Mouse (Mus musculus) hindbrain, embryonic 11.5 days (tissue): ENCODE data around the gene Src. TPM values are rescaled to one million over a fixed set of nuclear protein-coding genes. Genes with fewer than 3 reads are reported as not detected.
"Not testable (repeated sequence)": the region's sequence is repeated elsewhere in the genome, so short reads cannot be mapped to it uniquely, and the experiment has no call there.

Experiments used
- ATAC-seq: fragments of 200-750 bp; cut with Nextera tagmentation; 2 replicates; pipeline ENCODE4 v1.8.0; 2017; ENCODE audit warnings: mild to moderate bottlenecking, moderate TSS enrichment, moderate library complexity; ENCODE audit not compliant: low FRiP score
- DNase-seq: peaks from one replicate; pipeline ENCODE4 v3.0.0-alpha.2; 2015; ENCODE audit warnings: low spot score
- H3K27ac ChIP-seq: fragments of 300-500 bp; sonication (generic); 2 replicates; pipeline ENCODE4 v1.5.1; 2014; ENCODE audit warnings: mild to moderate bottlenecking, low read depth, low read length
- H3K27me3 ChIP-seq: fragments of 300-500 bp; sonication (generic); 2 replicates; pipeline ENCODE4 v1.6.1; 2014; ENCODE audit warnings: mild to moderate bottlenecking, low read length, moderate library complexity, mixed read lengths; ENCODE audit not compliant: control insufficient read depth, insufficient read depth
- H3K36me3 ChIP-seq: fragments of 300-500 bp; sonication (generic); 2 replicates; pipeline ENCODE4 v1.6.1; 2014; ENCODE audit warnings: mild to moderate bottlenecking, low read length, moderate library complexity, mixed read lengths; ENCODE audit not compliant: control insufficient read depth, insufficient read depth
- H3K4me1 ChIP-seq: fragments of 300-500 bp; sonication (generic); replicated peaks from 2 replicates; pipeline ENCODE4 v1.6.1; 2014; ENCODE audit warnings: low read length, mixed read lengths; ENCODE audit not compliant: control insufficient read depth, insufficient read depth
- H3K4me2 ChIP-seq: fragments of 300-500 bp; sonication (generic); replicated peaks from 2 replicates; pipeline ENCODE4 v1.6.1; 2014; ENCODE audit warnings: mild to moderate bottlenecking, low read depth, low read length
- H3K4me3 ChIP-seq: fragments of 300-500 bp; sonication (generic); 2 replicates; pipeline ENCODE4 v1.5.1; 2014; ENCODE audit warnings: low read depth, low read length
- H3K9ac ChIP-seq: fragments of 300-500 bp; sonication (generic); 2 replicates; pipeline ENCODE4 v1.6.1; 2014; ENCODE audit warnings: low read depth, low read length
- H3K9me3 ChIP-seq: fragments of 300-500 bp; sonication (generic); 2 replicates; pipeline ENCODE4 v1.6.1; 2016; ENCODE audit warnings: low read length; ENCODE audit not compliant: control insufficient read depth
- WGBS: fragments of 180-500 bp; shearing (Covaris S2); extraction: QIAGEN DNeasy Blood & Tissue Kit; methylation state at CpG from one replicate; pipeline ENCODE4 v1.1.7; 2014; 5-methylcytosine and 5-hydroxymethylcytosine counted together
- polyA plus RNA-seq: library from polyadenylated mRNA; unstranded; fragments of >200 nt; fragmentation: Nextera tagmentation; extraction: Ambion mirVana; gene quantifications from 2 replicates; pipeline ENCODE4 v1.2.1, GENCODE M21; 2014

Gene Src
- polyA plus RNA-seq, 1 experiment from 2014 or later: 14.4 TPM

DNA sequence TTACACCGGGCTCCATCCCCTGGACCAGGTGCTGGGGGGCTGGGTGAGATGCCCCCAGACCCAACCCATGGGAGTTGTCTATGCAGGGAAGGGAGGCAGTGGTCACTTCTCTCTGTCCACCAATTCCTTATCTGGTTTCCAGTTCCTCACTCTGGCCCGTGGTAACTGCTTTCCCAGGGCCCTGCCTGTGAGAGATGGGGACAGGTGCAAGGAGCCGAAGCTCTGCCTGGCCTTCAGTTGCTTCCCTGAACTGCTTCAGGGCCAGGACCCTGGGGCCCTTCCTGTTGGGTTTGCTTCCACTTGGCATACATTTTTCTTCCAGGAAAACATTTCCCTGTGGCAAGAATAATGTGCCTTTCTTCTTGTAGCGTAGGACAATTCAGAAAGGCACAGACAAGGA, 54.2 kb downstream of the Src start:
- Histone ChIP-seq H3K4me1 (peaks cover 39% of the 10 kb centered on the region), H3K27ac (peak overlapping the region; percentile 98; the same call in 1 of the 2 replicates)
- WGBS: 58% methylated on average over 4 of the region's 4 CpGs

DNA sequence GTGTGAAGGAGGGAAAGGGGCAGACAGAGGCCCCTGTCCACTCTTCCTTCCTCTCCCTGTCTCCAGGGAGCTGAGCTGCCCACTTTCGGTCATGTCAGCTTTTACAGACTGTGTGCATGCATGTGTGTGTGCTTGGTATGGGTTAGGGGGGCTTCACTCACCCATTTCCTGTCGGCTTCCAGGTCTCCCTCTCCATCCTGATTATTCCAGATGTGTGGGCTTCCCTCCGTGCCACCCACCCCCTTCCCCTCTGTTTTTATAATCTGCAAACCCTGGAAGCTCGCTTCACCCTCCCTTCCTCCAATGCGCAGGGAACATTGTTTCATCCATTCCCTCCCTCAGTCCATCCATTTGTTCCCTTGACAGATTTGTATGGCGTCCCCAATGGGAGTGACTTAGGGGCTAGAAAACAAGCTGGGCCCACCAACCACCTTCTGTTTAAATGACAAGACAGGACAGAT, 56.1 kb downstream of the Src start:
- ATAC-seq (no peak), DNase-seq (no peak)
- H3K9ac ChIP-seq: peak overlapping the region; percentile 34; the same call in 1 of the 2 replicates
- 0 out of 2 replicates have a peak, but pooled peaks cover 4% of the 10 kb centered on the region for H3K36me3 ChIP-seq
- H3K4me3 ChIP-seq: no peak overlapping the region
- H3K4me1 ChIP-seq: peaks cover 41% of the 10 kb centered on the region
- peak overlapping the region; percentile 98 for H3K27ac ChIP-seq
- 7% methylated on average over 6 of the region's 6 CpGs for WGBS
- no peak overlapping the region for H3K4me2 ChIP-seq
- H3K27me3 ChIP-seq: no peaks in the 10 kb centered on the region
- no peaks in the 10 kb centered on the region for H3K9me3 ChIP-seq

More for the DNA sequence above, 54.2 kb downstream of the Src start:
- Histone ChIP-seq H3K4me2 (no peak overlapping the region), H3K4me3 (no peak overlapping the region), H3K9ac (peak overlapping the region; percentile 52), H3K36me3 (0 out of 2 replicates have a peak, but pooled peaks cover 15% of the 10 kb centered on the region), H3K27me3 (no peaks in the 10 kb centered on the region), H3K9me3 (no peaks in the 10 kb centered on the region)
- ATAC-seq (no peak), DNase-seq (no peak)

DNA sequence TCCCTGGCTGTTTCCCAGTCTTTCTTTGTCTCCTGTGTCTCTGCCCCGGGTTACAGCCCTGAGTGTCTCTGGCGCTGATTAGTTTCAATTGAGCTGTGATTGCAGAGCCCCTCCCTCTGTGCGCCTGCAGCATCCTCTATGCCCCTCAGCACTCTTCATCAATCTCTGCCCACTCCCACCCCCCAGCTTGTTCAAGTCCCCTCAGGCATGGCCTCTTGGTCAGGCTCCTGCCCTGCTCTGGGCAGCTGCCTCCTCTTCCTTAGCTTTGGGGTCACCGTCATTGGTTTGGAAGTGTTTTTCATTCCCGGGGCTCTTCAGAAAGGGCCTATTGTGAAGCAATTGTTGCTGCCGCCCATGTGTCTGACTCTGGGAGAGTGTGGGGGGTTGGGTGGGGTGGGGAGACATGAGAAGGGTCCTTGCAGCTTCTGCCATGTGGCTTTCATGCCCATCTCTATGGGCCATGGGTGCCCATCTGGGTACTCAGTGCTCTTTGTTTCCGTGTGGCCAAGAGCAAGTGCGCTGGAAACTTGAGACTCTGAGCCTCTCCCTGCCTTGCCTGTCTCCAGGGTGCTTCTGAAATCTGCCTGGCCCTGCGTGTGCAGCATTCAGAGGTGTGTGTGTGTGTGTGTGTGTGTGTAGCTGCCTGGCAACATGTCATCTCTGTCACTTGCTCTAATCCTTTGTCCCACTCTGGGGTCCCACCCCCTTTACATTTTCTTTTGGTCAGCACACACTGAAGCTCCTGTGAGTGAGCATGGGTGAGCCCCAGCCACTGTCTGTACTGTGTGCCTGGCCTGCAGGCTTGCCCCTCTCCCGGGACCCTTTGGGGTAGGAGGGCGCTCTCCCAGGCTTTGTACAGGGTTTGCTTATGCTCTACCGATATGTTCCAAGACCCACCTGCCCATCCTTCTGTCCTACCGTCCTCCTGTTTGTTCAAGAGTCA, 57.5 kb downstream of the Src start:
- no peaks in the 10 kb centered on the region for H3K9me3 ChIP-seq
- H3K4me3 ChIP-seq: no peak overlapping the region
- peak overlapping the region; percentile 56 for H3K9ac ChIP-seq
- DNase-seq: peak; percentile 78
- peak; percentile 85 for ATAC-seq
- H3K4me2 ChIP-seq: no peak overlapping the region
- peak overlapping the region; percentile 98 for H3K27ac ChIP-seq
- H3K27me3 ChIP-seq: no peaks in the 10 kb centered on the region
- WGBS: 10% methylated on average over 13 of the region's 13 CpGs
- H3K4me1 ChIP-seq: peaks cover 45% of the 10 kb centered on the region
- H3K36me3 ChIP-seq: no peaks in the 10 kb centered on the region

DNA sequence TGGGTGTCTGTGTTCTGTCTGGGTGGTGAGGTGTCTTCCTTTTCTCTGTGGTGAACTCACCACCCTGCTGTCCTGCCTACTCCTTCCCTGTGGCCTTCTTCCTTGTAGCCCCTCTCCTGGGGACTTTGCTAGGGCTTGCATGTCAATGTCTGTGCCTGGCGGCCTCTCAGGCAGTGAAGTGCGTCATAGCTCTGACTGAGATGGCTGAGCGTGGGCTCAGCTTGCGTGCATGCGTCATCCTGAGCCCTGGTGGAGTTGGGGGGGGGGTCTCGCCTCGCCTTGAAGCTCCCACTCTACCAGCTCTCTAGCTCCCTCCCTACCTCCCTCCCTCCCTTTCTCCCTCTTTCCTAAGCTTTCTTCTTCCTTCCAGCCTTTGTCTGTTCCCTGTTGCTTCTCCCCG, 60.4 kb downstream of the Src start:
- no peaks in the 10 kb centered on the region for H3K9me3 ChIP-seq
- ATAC-seq: no peak
- 65% methylated on average over 8 of the region's 8 CpGs for WGBS
- H3K27ac ChIP-seq: no peak overlapping the region
- peaks cover 47% of the 10 kb centered on the region for H3K4me1 ChIP-seq
- no peak overlapping the region for H3K4me3 ChIP-seq
- H3K27me3 ChIP-seq: no peaks in the 10 kb centered on the region
- DNase-seq: no peak
- no peak overlapping the region for H3K9ac ChIP-seq
- no peaks in the 10 kb centered on the region for H3K36me3 ChIP-seq
- H3K4me2 ChIP-seq: no peak overlapping the region

DNA sequence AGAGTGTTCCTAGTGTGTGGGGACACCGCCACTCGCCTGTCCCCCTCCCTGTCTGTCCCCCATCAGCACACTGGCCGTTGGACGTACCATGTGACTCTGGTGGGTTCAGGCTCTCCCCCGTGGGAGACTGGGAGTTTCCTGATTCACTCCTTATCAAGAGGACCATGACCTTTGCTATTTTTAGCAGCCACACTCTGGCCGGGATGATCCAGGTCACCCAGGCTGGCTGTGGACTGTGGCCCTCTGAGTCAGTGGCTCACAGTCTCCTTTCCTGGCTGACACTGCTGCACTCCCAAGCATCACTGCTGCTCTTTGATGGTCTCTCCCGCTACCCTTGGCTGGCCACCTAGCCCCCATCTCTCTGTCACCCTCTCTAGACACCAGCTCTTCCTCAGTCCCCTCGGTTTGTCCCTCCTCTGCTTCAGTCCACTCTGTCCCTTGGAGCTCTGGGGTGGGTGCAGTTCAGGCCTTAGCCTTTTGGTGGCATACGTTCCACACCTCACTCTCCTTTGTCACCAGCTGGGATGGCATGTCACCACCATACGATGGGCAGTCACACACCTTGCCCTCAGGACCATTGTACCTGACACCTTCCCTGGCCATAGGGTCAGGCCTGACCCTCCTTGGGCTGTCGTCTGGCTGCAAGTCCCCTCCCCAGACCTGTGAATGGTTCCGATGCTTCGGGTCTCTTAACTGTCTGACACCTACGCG, 61.8 kb downstream of the Src start:
- Histone ChIP-seq H3K9me3 (no peaks in the 10 kb centered on the region), H3K36me3 (no peaks in the 10 kb centered on the region), H3K9ac (no peak overlapping the region; the same call in 1 of the 2 replicates), H3K4me1 (peaks cover 33% of the 10 kb centered on the region), H3K27ac (no peak overlapping the region), H3K27me3 (no peaks in the 10 kb centered on the region), H3K4me3 (no peak overlapping the region), H3K4me2 (no peak overlapping the region)
- DNase-seq (peak; percentile 71), ATAC-seq (no peak)
- 52% methylated on average over 15 of the region's 15 CpGs for WGBS

DNA sequence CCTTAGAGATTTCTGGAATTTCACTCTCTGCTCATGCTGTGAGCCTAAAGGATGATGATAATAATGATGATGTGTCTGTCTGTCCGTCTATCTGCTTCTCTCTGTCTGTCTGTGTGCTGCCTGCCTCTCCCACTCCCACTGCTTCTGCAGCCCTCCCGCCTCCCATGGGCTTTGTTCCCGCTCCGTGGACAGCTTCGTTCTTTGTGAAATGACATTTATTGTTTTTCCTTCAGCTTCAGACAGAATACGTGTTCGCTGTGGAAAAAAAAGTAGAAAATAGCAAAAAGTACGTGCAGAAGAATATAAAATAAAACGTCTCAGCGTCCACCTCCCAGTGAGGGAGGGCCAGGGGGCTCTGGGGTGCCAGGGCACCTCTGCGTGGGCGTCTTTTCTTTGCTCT, 64.5 kb downstream of the Src start:
- Histone ChIP-seq H3K9ac (peak overlapping the region; percentile 47), H3K27me3 (no peaks in the 10 kb centered on the region), H3K9me3 (no peaks in the 10 kb centered on the region), H3K36me3 (no peaks in the 10 kb centered on the region), H3K4me1 (peaks cover 25% of the 10 kb centered on the region), H3K27ac (0 out of 2 replicates have a peak overlapping the region, but pooled peaks have one; percentile 24), H3K4me3 (no peak overlapping the region), H3K4me2 (no peak overlapping the region)
- no peak for ATAC-seq
- 28% methylated on average over 12 of the region's 12 CpGs for WGBS
- DNase-seq: no peak

DNA sequence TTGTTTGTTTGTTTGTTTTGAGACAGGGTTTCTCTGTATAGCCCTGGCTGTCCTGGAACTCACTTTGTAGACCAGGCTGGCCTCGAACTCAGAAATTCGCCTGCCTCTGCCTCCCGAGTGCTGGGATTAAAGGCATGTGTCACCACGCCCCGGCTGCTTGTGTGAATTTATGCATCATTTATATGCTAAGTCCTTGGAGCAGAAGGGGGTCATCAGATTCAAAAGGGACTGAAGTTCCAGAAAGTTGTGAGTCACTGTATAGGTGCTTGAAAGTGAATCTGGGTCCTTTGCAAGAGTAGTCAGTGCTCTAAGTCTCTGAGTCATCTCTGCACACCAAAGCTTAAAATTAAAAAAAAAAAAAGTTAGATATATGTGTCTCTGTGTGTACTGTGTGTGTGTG, 68.3 kb downstream of the Src start:
- H3K9me3 ChIP-seq, H3K36me3 ChIP-seq, DNase-seq, H3K27me3 ChIP-seq, ATAC-seq, H3K4me3 ChIP-seq, H3K4me2 ChIP-seq, H3K9ac ChIP-seq: not testable (repeated sequence)
- WGBS: 85% methylated on average over 4 of the region's 5 CpGs
- H3K27ac ChIP-seq: peak overlapping the region; percentile 70; the same call in 1 of the 2 replicates
- H3K4me1 ChIP-seq: peaks cover 23% of the 10 kb centered on the region

DNA sequence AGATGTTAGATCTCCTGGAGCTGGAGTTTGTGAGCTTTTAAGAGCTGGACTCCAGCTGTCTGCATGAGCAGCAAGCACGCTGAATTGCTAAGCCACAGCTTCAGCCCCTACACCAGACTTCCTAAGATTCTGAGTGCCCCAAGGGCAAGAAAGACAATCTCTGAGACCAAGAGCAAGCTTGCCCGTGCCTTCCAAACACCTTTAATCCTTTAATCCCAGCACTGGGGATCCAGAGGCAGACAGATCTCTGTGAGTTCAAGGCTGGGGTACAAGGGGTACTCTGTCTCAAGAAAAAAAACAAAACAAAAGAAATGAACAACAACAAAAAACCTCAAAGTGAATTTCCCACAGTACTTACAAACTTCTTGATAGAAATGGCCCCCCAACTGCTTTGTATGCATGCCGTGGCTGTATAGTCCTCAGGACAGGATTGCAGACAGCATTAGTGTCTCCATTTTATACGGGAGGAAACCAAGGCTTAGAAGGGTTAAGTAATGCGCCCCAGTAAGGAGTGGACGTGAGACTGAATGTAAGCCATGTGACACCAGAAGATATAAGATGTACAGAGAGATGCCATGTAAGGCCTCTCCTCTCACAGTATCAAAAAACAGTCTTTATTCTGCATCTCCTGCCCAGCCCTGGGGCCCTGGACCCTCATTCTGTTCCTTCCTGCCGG, 68.9 kb downstream of the Src start:
- peak overlapping the region; percentile 70 for H3K27ac ChIP-seq
- H3K9me3 ChIP-seq: no peaks in the 10 kb centered on the region
- WGBS: 47% methylated on average over 7 of the region's 7 CpGs
- H3K4me3 ChIP-seq: no peak overlapping the region
- ATAC-seq (peak; percentile 26), DNase-seq (peak; percentile 6)
- peaks cover 18% of the 10 kb centered on the region for H3K4me1 ChIP-seq
- no peaks in the 10 kb centered on the region for H3K27me3 ChIP-seq
- H3K4me2 ChIP-seq: no peak overlapping the region
- H3K36me3 ChIP-seq: no peaks in the 10 kb centered on the region
- peak overlapping the region; percentile 40 for H3K9ac ChIP-seq
